Mouse (Mus musculus) kidney, adult 2 months (tissue): Measurements from ENCODE around the gene Fam193a.

ENCODE experiments used
- CTCF ChIP-seq: fragments of 200-500 bp; conservative IDR thresholded peaks from 2 replicates; pipeline ENCODE4 v1.5.1; 2011; ENCODE audit warnings: low read depth, mild to moderate bottlenecking, control low read depth, low read length, moderate library complexity, mixed read lengths; ENCODE audit not compliant: insufficient read depth, insufficient read length
- POLR2A ChIP-seq: fragments of 200-500 bp; IDR thresholded peaks from one replicate; pipeline ENCODE4 v1.6.1; 2011; ENCODE audit warnings: low read depth, low read length, control low read depth

GRCm38 (mm10) chr5:34340246-34340645, 29.5 kb upstream of the Fam193a start:
- TF ChIP-seq POLR2A (no peak), CTCF (no peak)
